Mouse (Mus musculus) testis, adult 10 weeks (tissue): ENCODE data around the gene Pelp1. TPM values are rescaled to one million over a fixed set of nuclear protein-coding genes. Genes with fewer than 3 reads are reported as not detected.

Experiments used
- polyA plus RNA-seq: library from polyadenylated mRNA; stranded (reverse); fragments of 350-450 nt; fragmentation: Illumina TruSeq; extraction: RNeasy Lipid Tissue Mini Kit (QIAGEN cat#74804); gene quantifications from one replicate; pipeline ENCODE4 v1.2.3, GENCODE M21; 2014; ENCODE audit warnings: low read depth, low replicate concordance

Gene Pelp1
- 11.9 TPM for polyA plus RNA-seq

GRCm38 (mm10) chr11:70409594-70410296 is at the start of gene Pelp1:
Gene Pelp1, minus strand, starts transcription at chr11:70410031.

DNA sequence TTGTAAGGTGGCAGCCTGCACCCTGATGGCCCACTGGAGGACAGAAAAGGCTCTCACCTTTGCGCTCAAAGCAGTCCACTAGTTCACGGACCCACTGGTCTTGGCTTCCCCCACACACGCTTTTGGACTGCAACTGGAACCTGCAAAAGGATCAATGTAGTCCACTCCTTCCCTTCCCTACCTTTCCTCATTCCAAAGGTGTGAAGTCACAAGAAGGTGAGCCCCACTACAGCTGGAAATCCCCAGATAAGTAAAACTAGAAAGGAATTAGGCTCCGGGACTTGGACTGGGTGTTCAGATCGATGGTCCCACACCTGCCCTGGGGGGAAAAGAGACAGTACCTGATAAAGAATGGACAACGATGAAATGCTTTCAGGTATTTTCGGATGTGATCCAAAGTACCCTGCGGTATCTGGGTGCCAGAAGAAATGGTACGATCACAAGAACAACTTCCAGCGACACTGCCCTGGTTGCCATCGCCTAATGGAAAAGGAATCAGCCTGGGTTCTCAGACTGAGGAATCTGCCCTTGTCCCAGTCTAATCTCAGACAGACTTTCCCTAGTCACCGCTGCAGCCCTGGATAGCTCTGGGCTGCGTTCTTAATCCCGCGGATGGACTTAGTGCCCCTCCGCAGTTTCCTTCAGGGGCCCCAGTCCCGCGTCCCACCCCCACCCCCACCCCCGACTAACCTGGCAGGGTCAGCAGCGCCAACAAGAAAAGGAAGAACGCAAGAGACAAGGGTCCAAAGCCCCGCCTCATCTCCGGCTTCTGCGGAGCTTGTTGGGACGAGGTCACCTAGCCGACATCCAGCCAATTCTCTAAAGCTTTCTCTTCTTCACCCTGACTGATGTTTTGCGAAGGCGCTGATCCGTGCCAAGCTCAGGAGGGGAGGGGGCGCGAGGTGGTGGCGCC is 49.1 kb upstream of the Pelp1 start, which contains the start of gene Zmynd15:
TSS of gene Zmynd15 (plus strand) at position 746 of the 913 bp plus-strand sequence.

DNA sequence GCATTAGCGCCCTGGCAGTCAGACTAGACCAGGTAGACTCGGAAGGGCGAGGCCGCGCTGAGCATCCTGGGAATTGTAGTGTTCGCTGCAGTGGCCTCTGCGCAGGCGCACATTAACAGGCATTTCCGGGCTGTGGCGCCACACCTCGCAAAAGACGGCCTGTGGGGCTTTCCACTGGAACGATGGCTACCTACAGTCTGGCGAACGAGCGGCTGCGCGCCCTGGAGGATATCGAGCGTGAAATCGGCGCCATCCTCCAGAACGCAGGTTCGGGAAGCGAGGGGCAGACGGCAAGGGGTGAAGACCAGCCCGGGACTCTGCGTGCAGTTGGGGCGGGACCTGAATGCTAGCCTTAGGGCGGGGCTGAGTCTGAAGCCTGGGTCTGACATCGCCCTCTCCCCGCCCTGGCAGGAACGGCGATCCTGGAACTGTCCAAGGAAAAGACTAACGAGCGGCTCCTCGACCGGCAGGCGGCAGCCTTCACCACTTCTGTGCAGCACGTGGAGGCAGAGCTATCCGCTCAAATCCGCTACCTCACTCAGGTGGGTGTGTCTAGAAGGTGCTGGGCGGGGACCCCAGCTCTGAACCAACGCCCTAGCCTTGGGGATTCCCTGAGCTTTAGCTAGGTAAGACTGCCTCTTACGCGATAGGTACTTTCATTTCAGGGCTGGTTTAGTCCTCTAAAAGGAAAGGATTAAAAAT is 42.1 kb upstream of the Pelp1 start, which contains the start of gene Med11:
TSS of gene Med11 (plus strand) at position 123 of the 702 bp plus-strand sequence.

DNA sequence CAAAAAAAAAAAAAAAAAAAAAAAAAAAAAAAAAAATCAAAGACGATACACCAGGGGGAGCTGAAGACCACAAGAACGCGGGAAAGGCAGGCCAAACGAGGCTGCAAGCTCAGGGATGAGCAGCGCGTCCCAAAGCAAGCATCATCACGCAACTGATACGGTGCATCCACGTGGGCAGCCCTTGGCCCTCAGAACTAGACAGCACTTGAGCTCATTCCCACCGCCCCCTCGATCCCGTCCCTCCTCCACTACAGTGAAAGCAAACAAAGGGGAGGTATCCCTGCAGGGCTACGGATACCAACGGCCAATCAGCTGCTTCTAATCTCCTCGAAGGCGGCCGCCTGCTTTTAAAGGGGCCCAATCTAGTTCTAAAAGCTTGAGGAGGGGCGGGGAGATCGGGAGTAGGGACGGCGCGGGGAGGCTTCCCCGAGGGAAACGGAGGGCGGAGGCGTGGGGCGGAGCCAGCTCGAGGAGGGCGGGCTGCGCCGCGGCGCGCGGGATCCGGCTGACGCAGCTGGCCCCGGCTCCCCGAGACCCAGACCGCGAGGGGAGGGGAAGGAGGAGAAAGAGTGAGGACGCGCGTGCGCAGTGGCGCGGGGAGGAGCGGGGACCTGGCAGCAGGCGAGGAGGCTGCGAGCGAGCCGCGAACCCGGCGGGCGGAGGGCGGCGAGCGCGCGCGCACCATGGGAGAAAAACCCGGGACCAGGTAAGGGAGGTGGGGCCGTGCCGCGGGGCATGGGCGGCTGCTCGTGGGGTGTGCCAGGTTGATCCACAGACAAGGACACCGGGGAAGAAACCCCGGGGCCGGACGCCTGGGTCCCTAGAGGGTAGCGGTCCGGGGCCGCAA is 22.4 kb upstream of the Pelp1 start, which contains the start of gene Arrb2:
TSS of gene Arrb2 (plus strand) at position 588 of the 847 bp plus-strand sequence.

GRCm38 (mm10) chr11:70351868-70352267 is 58.0 kb downstream of the Pelp1 start, which contains the start of gene Alox15:
Gene Alox15, minus strand, starts transcription at chr11:70352031.

Other genes starting within 250 kb of the Pelp1 start
- gene Slc16a11, start 197.3 kb downstream of the Pelp1 start, polyA plus RNA-seq: not detected
- gene Slc16a13, start 189.0 kb downstream of the Pelp1 start, polyA plus RNA-seq: 0.62 TPM
- 1.7 TPM for gene Bcl6b, start 180.2 kb downstream of the Pelp1 start, polyA plus RNA-seq
- gene 0610010K14Rik, start 172.1 kb downstream of the Pelp1 start, polyA plus RNA-seq: 2.5 TPM
- gene Gm21988, start 170.2 kb downstream of the Pelp1 start, polyA plus RNA-seq: 0.46 TPM
- gene Rnasek, start 170.2 kb downstream of the Pelp1 start, polyA plus RNA-seq: 13.8 TPM
- 3.0 TPM for gene Alox12, start 154.7 kb downstream of the Pelp1 start, polyA plus RNA-seq
- gene Alox12e, start 87.4 kb downstream of the Pelp1 start, polyA plus RNA-seq: not detected
- gene Alox15, start 58.0 kb downstream of the Pelp1 start, polyA plus RNA-seq: 0.41 TPM
- gene Arrb2, start 22.6 kb upstream of the Pelp1 start, polyA plus RNA-seq: 0.35 TPM
- 4.8 TPM for gene Med11, start 41.9 kb upstream of the Pelp1 start, polyA plus RNA-seq
- 18.1 TPM for gene Zmynd15, start 49.4 kb upstream of the Pelp1 start, polyA plus RNA-seq
- gene Cxcl16, start 50.0 kb upstream of the Pelp1 start, polyA plus RNA-seq: 2.3 TPM
- 0.35 TPM for gene Tm4sf5, start 95.2 kb upstream of the Pelp1 start, polyA plus RNA-seq
- gene Vmo1, start 104.6 kb upstream of the Pelp1 start, polyA plus RNA-seq: not detected
- not detected for gene Gltpd2, start 109.2 kb upstream of the Pelp1 start, polyA plus RNA-seq
- gene Psmb6, start 115.3 kb upstream of the Pelp1 start, polyA plus RNA-seq: 20.1 TPM
- not detected for gene Gm40193, start 122.9 kb upstream of the Pelp1 start, polyA plus RNA-seq
- 0.11 TPM for gene Pld2, start 130.0 kb upstream of the Pelp1 start, polyA plus RNA-seq
- gene Mink1, start 152.8 kb upstream of the Pelp1 start, polyA plus RNA-seq: 1.7 TPM
- gene 4930544D05Rik, start 205.8 kb upstream of the Pelp1 start, polyA plus RNA-seq: 5.3 TPM
- gene Chrne, start 209.2 kb upstream of the Pelp1 start, polyA plus RNA-seq: 5.3 TPM
- not detected for gene Gp1ba, start 229.1 kb upstream of the Pelp1 start, polyA plus RNA-seq
- gene Rnf167, start 237.2 kb upstream of the Pelp1 start, polyA plus RNA-seq: 35.2 TPM
- 6.2 TPM for gene Slc25a11, start 237.4 kb upstream of the Pelp1 start, polyA plus RNA-seq
- gene Pfn1, start 244.6 kb upstream of the Pelp1 start, polyA plus RNA-seq: 33.1 TPM
- 12.7 TPM for gene Eno3, start 247.2 kb upstream of the Pelp1 start, polyA plus RNA-seq